Mouse (Mus musculus) right cerebral cortex, postnatal 14 days (tissue): Measurements from ENCODE around the gene Gm28048.

Experiments used
- DNase-seq: peaks from one replicate; pipeline ENCODE4 v3.0.0; 2022

The Gm28048 gene

GRCm38 (mm10) chr11:22857705-22858440 lies 124.0 kb downstream of the Gm28048 start:
- DNase-seq = no peak

- no peak for DNase-seq
Measured at GRCm38 (mm10) chr11:22857106-22857704, 124.7 kb downstream of the Gm28048 start.

- DNase-seq = no peak
Measured at GRCm38 (mm10) chr11:22856371-22856965, 125.4 kb downstream of the Gm28048 start.

DNA sequence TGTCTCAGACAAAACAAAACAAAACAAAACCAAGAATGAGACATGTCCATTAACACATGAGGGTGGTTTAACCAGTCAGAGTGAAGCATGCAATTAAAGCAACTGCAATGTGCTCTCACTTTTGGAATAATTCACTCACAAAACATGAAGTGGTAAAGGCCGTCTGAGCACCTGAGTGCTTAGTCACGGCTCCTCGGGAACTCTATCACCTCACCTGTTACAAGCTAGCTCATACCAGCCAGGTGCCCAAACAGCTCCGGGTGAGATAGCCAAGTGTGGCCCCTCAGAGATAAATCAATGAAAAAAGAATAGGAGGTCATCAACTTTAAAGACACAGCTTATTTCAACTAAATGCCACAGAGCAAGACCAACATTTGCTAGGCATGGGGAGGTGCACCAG lies 127.3 kb downstream of the Gm28048 start:
- no peak for DNase-seq

DNA sequence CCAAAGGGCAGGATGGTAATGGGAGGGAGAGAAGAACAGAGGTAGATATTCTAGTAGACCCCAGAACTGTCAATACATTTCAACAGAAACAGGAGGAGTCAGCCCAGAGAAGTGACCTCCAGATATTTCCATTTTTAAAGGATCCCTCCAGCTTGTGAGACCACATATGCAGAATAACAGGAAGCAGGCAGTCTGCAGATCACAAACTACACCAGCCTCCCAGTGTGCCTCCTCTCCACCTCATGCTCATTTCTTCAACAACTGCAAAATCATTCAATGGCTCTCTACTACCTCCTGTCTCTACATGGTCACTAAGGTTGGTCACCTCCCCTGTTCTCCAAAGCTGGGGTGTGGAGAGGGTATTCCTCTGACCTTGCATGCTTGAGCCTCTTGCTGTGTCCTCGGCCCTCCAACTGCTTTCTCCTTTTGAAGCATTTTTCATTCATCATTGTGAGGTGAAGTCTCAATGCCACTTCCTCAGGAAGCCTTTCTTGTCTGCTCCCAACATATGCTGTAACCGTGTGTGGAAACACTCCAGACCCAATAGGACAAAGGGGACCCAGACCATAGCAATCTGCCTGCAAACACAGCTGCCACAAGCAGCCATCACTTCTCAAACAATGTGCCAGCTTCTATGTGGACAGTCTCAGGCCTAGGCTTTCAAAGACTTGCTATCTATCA lies 128.3 kb downstream of the Gm28048 start:
- DNase-seq = no peak

DNA sequence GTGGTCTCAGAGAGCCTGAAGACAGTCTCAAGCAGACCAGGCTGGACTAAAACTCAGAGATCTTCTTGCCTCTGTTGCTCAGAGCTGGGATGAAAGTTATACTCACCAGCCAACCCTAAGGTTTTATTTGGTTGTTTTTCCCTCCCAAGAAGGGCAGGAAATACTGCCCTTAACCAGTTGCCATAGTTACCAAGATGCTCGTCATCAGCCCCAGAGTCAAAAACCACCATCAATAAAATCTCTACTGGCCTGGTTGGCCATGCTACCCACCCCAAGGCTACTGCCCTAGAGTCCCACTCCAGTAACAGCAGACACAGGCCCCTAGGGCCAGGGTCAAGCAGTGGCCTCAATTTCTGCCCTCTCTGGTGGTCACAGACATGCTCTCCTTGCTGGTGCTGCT lies 129.4 kb downstream of the Gm28048 start:
- DNase-seq = no peak

- DNase-seq = no peak
Measured at GRCm38 (mm10) chr11:22851416-22851815, 130.5 kb downstream of the Gm28048 start.

DNA sequence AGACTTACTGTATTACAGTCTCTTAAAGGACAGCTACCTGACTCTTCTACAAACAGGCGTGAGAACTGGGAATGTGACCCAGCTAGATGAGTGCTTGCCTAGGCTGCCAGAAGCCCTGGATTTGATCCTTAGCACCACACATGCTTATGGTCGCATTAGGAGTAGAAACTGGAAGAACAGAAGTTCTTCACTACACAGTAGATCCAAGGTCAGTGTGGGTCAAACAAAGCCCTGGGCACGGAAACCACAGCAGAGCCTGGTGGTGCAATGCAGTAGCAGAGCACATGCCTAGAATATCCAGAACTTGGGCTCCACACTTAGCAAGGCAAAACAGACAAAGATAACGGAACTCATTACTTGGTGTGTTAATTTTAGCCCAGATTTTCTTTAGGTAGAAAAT lies 131.8 kb downstream of the Gm28048 start:
- DNase-seq = no peak

DNA sequence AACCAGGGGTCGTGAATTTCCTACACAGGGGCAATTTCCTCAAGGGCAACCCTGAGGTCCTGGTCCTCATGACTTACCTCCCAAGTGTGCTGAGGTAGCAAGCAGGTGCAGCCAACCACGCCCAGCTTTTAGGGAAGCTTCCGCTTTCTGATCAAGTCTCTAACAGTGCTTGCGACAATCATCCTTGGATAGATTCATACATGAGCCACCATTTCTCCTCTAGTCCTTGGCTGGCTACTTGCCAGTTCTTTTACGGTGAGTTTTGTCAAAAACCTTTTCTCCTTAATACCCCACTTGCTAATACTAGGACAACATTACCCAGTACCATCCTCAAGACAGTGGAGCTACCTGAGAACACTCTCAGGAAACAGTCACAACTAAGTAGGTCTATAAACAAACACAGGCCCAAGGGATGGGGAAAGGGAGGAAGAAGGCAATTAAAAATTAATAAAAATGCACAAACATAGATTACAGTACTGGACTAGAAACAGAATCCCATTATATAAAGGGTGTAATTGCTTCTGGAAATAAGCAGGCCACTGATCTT lies 133.2 kb downstream of the Gm28048 start:
- DNase-seq = no peak

GRCm38 (mm10) chr11:22847732-22848648 lies 133.9 kb downstream of the Gm28048 start:
- DNase-seq = no peak

DNA sequence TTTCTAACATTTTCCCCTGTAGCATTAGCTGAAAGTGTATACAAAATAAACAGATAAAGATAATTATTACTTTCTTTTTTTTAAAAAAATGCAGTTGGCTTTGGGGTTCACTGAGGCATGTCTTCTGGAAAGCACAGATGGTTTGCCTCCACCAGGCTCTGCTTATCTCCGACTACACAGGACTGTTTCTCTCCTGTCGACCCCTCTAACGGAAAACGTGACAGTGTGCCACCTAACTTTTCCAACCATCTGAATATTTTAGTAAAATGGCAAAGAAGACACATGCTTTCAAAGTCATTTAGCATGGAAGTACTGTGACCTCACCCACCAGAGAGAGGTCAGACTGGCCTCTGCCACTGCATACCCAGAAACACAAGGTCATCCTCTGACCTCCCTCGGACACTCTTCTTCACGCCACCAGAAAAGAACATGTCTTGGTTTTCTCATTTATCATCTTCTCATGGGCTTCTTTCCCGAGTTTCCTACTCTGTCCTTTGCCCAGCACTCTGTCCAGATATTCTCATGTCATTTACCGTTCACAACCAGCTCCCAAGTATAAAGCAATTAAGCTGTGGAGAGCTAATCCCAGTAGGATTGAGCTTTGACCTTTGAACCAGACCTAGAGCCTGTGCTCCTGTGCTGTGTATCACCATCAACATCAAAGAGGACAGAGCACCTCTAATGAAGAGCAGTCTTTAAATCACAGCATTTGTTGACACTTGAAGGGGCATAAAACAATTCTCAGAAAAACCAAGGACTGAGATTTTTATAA lies 134.7 kb downstream of the Gm28048 start:
- DNase-seq = no peak

DNA sequence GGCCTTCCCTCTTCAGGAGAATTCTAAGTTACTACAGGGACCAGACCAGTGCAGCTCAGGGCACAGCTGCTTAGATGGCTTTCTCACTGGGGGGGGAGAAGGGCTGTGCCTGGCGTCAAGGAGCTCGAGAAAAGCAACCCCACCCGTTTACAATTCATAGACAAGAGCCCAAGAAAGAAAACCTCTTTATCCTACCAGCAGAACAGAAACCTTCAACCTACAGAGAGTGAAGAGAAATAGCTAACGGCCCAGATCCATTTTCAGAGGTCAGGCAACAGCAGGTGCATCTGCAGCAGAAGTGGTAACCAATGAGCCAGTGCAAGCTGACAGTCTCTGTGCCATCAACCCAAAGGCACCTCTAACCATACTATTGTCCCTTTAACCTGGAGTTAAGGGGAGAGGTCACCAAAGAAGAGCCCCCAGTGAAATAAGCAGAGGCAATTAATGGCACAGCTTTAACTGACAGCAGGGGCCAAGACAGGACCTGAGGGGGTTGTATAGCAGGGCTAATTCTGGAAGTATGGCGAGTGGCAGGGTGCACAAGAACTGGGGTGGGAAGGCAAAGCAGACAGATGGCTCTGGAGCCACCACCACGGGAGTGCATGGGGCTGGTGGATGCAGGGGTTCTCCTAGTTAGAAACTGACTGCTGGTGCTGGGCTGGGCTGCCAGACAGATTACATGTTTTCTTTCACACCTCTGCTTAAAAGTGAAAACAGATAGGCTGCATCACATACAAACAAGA lies 135.6 kb downstream of the Gm28048 start:
- DNase-seq = no peak

DNA sequence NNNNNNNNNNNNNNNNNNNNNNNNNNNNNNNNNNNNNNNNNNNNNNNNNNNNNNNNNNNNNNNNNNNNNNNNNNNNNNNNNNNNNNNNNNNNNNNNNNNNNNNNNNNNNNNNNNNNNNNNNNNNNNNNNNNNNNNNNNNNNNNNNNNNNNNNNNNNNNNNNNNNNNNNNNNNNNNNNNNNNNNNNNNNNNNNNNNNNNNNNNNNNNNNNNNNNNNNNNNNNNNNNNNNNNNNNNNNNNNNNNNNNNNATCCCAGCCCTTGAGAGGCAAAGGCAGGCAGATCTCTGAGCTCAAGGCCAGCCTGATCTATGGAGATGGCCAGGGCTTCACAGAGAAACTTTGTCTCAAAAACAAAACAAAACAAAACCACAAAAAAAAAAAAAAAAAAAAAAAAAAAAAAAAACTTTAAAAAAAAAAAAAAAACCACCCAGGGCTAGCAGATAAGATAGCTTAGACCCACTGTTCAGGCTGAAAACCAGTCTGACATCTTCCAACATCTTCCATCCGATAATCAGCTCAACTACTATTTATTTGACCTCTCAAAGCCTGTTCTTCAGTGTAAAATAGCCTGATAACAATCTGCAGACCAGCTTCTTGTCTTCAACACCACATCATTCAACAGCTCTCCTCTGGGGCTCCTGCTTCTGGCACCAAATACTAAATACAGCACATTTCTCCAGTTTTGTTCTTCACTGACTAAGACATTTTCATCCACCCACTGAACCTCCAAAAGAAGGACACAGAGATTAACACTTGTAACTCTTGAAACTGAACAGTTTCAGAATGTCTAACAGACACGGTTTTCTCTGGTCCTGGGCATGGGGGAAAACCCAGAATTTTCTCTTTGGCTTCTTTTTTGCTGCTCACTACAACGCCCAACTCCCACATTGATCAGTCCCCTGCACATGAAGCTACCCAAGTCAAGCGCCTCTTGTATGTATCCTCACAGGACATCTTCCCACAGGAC lies 136.9 kb downstream of the Gm28048 start:
- no peak for DNase-seq

GRCm38 (mm10) chr11:22839456-22839855 lies 142.4 kb downstream of the Gm28048 start:
- no peak for DNase-seq

- no peak for DNase-seq
Measured at GRCm38 (mm10) chr11:22838361-22838760, 143.5 kb downstream of the Gm28048 start.

DNA sequence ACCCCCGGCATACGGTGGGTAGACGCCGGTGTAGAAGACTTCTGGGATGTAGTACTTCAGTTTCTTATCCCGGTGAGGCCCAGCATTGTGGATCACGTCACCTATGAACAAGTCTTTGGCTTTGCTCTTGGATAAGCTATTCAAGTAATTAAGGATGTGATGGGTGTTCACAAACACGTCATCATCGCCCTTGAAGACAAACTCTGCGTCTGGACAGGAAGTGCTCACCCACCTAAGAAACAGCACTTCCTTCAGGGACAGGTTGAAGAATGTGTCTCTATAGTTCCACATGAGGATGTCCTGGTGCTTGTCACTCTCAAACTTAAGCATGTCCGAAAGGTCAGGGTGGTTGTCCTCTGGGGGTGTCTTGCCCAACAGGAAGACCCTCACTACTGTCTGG lies 145.6 kb downstream of the Gm28048 start:
- no peak for DNase-seq

- no peak for DNase-seq
Measured at GRCm38 (mm10) chr11:22832600-22832999, 149.3 kb downstream of the Gm28048 start.

GRCm38 (mm10) chr11:22831916-22832315 lies 150.0 kb downstream of the Gm28048 start:
- no peak for DNase-seq

- no peak for DNase-seq
Measured at GRCm38 (mm10) chr11:22830684-22831083, 151.2 kb downstream of the Gm28048 start.
